Comparison of ENCODE assay signal across 9 mouse cellular contexts in the genomic region with DNA sequence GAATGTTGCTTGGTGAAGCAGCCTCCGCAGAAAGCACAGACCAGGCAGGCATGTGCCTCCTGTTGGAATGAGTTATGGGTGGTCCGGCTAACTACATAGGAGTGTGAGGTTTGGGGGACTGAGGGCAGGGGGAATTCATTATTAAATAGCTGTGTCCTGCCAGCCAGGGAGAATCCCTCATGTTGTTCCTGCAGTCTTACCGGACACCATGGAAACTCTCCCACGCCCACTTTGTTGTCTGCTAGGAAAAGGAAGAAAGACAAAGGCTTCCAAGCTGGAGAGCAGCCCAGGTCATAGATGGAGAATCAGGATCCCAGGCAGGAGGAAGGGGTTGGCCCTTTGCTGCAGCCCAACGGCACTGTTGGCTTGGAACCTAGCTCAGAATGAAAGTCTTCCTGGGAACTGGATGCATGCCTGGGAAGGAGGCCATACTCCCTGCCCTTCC. TPM values are rescaled to one million over a fixed set of nuclear protein-coding genes. Genes with fewer than 3 reads are reported as not detected.
DNase-seq lines count a peak whose midpoint lies in the region; ATAC-seq lines count a peak whose summit lies in the region.
"Had no signal": no experiment of that assay in that cellular context is flagged by ENCODE, and none has a peak within 500 bp of the region (broad histone marks: within the 10 kb centered on the region; RNA-seq: fewer than 3 reads in every experiment).

No protein-coding gene starts in this region.

- H3K27me3 ChIP-seq in kidney, embryonic 15.5 days = no peaks in the 10 kb centered on the region
- no peaks in the 10 kb centered on the region for H3K27me3 ChIP-seq in midbrain, embryonic 14.5 days (ENCODE audit: control insufficient read depth, insufficient read depth, low read length)
- H3K27me3 ChIP-seq: liver, embryonic 13.5 days had no signal

- H3K27ac ChIP-seq in kidney, embryonic 15.5 days = peak overlapping the region; percentile 14; the same call in 1 of the 2 replicates
- peak overlapping the region; percentile 81 for H3K27ac ChIP-seq in midbrain, embryonic 14.5 days (replicated peaks; ENCODE audit: low read depth, low read length)
- H3K27ac ChIP-seq: liver, embryonic 13.5 days had no signal

- no peak overlapping the region for H3K4me2 ChIP-seq in kidney, embryonic 15.5 days
- peak overlapping the region; percentile 49 for H3K4me2 ChIP-seq in midbrain, embryonic 14.5 days (ENCODE audit: low read length)
- H3K4me2 ChIP-seq: liver, embryonic 13.5 days had no signal

- 24% methylated on average over 5 of the region's 5 CpGs for WGBS in kidney, embryonic 15.5 days
- 6% methylated on average over 5 of the region's 5 CpGs for WGBS in midbrain, embryonic 14.5 days

- intact Hi-C loops in gastrocnemius, postnatal 14 days (cut with DNase I; ENCODE audit: low total_unique reads) = no loop called here

- ATAC-seq in kidney, embryonic 15.5 days (replicated peaks; ENCODE audit: low FRiP score) = 0 out of 2 replicates have a peak, but pooled peaks have one; percentile 33
- 0 out of 2 replicates have a peak, but pooled peaks have one; percentile 31 for ATAC-seq in midbrain, embryonic 14.5 days (ENCODE audit: low FRiP score, low TSS enrichment)
- no peak for ATAC-seq in megakaryocyte, adult 5-6 weeks (ENCODE audit: poor library complexity, severe bottlenecking)
- ATAC-seq in megakaryocyte-erythroid progenitor cell, adult 5-6 weeks (replicated peaks; ENCODE audit: low FRiP score, low TSS enrichment, poor library complexity, severe bottlenecking) = no peak

- peaks cover 27% of the 10 kb centered on the region for H3K4me1 ChIP-seq in kidney, embryonic 15.5 days
- peaks cover 20% of the 10 kb centered on the region for H3K4me1 ChIP-seq in midbrain, embryonic 14.5 days (ENCODE audit: control insufficient read depth, insufficient read depth, low read length)

- no peaks in the 10 kb centered on the region for H3K36me3 ChIP-seq in kidney, embryonic 15.5 days
- H3K36me3 ChIP-seq in midbrain, embryonic 14.5 days (ENCODE audit: control insufficient read depth, insufficient read depth, low read length) = no peaks in the 10 kb centered on the region

- no peaks in the 10 kb centered on the region for H3K9me3 ChIP-seq in kidney, embryonic 15.5 days (replicated peaks)
- no peaks in the 10 kb centered on the region for H3K9me3 ChIP-seq in midbrain, embryonic 14.5 days (ENCODE audit: control insufficient read depth, low read length)
- H3K9me3 ChIP-seq: liver, embryonic 13.5 days had no signal

- no peak overlapping the region for H3K4me3 ChIP-seq in kidney, embryonic 15.5 days (replicated peaks)
- H3K4me3 ChIP-seq in midbrain, embryonic 14.5 days (replicated peaks; ENCODE audit: low read depth, low read length) = 0 out of 2 replicates have a peak overlapping the region, but pooled peaks have one; percentile 1
- H3K4me3 ChIP-seq: liver, embryonic 13.5 days had no signal

- H3K9ac ChIP-seq in kidney, embryonic 15.5 days = no peak overlapping the region
- no peak overlapping the region for H3K9ac ChIP-seq in midbrain, embryonic 14.5 days (replicated peaks; ENCODE audit: low read length)
- H3K9ac ChIP-seq: liver, embryonic 13.5 days had no signal

- peak; percentile 65 to 76 for DNase-seq in cerebellum, postnatal 10 days
- no peak for DNase-seq in cerebellum, postnatal 36 days
- peak; percentile 66 for DNase-seq in gastrocnemius, postnatal 14 days
- DNase-seq in midbrain, embryonic 14.5 days = peak; percentile 66
- no peak for DNase-seq in B cell, adult 2 months
- DNase-seq: liver, embryonic 13.5 days had no signal

RNA-seq across cellular contexts. Expression of gene Galnt10, which starts 51.6 kb away (rescaled TPM):
- 10 to 100 TPM; 11.3 to 12.4 TPM for total RNA-seq in gastrocnemius, postnatal 14 days (2021)
- 22.3 and 23.6 TPM in 2 replicates for polyA plus RNA-seq in kidney, embryonic 15.5 days (2015; fragmentation: Nextera tagmentation; extraction: Ambion mirVana)
- polyA plus RNA-seq in midbrain, embryonic 14.5 days (2014; fragmentation: Nextera tagmentation; extraction: Ambion mirVana) = 10.1 and 11.6 TPM in 2 replicates
- total RNA-seq in megakaryocyte, adult 5-6 weeks (2015) = 14.6 and 16.6 TPM in 2 replicates
- 22.2 and 28.7 TPM in 2 replicates for total RNA-seq in megakaryocyte, adult 5-6 weeks (2017)
- 12.3 and 15.4 TPM in 2 replicates for total RNA-seq in megakaryocyte-erythroid progenitor cell, adult 5-6 weeks (2014; fragmentation: Nextera tagmentation)
- total RNA-seq in megakaryocyte-erythroid progenitor cell, adult 5-6 weeks (2017) = 11.1 and 14.3 TPM in 2 replicates

Comparison
In these comparisons a context has a peak if more than half of its experiments do, and no peak if none do; other contexts are left out.
1. DNase-seq: peak in cerebellum, postnatal 10 days (2 of 2), gastrocnemius, postnatal 14 days (single experiment) and midbrain, embryonic 14.5 days (single experiment); none in cerebellum, postnatal 36 days (0 of 2) and B cell, adult 2 months (0 of 2).
2. ATAC-seq: peak in kidney, embryonic 15.5 days (single experiment) and midbrain, embryonic 14.5 days (single experiment); none in megakaryocyte, adult 5-6 weeks (single experiment) and megakaryocyte-erythroid progenitor cell, adult 5-6 weeks (single experiment).